ENCODE assay signal across 7 mouse cellular contexts in genomic region chr10:59223301-59223700, GRCm38 (mm10). TPM values are rescaled to one million over a fixed set of nuclear protein-coding genes. Genes with fewer than 3 reads are reported as not detected.
DNase-seq lines count a peak whose midpoint lies in the region; ATAC-seq lines count a peak whose summit lies in the region.

No protein-coding gene starts in this region.

- H3K4me1 ChIP-seq in megakaryocyte, embryonic 14.5 days: peaks cover 21% of the 10 kb centered on the region
- H3K4me1 ChIP-seq in forebrain, embryonic 16.5 days (replicated peaks; ENCODE audit: control insufficient read depth, insufficient read depth, low read length): peaks cover 23% of the 10 kb centered on the region
- H3K4me1 ChIP-seq in limb, embryonic 15.5 days: peaks cover 16% of the 10 kb centered on the region
- peaks cover 9% of the 10 kb centered on the region for H3K4me1 ChIP-seq in stomach, embryonic 16.5 days (ENCODE audit: control insufficient read depth, insufficient read depth, low read length)

- H3K36me3 ChIP-seq in megakaryocyte, embryonic 14.5 days (replicated peaks; ENCODE audit: low read length): no peaks in the 10 kb centered on the region
- H3K36me3 ChIP-seq in forebrain, embryonic 16.5 days (ENCODE audit: control insufficient read depth, insufficient read depth): no peaks in the 10 kb centered on the region
- no peaks in the 10 kb centered on the region for H3K36me3 ChIP-seq in limb, embryonic 15.5 days
- H3K36me3 ChIP-seq in stomach, embryonic 16.5 days (ENCODE audit: control insufficient read depth, insufficient read depth, low read length): no peaks in the 10 kb centered on the region

- H3K4me2 ChIP-seq in forebrain, embryonic 16.5 days (ENCODE audit: low read length): peak overlapping the region; percentile 100
- H3K4me2 ChIP-seq in limb, embryonic 15.5 days: peak overlapping the region; percentile 92
- peak overlapping the region; percentile 91 for H3K4me2 ChIP-seq in stomach, embryonic 16.5 days (ENCODE audit: low read depth, low read length)

- WGBS in forebrain, embryonic 16.5 days: 41% methylated on average over 14 of the region's 14 CpGs
- WGBS in limb, embryonic 15.5 days: 41% methylated on average over 14 of the region's 14 CpGs
- WGBS in stomach, embryonic 16.5 days: 44% methylated on average over 14 of the region's 14 CpGs

- peaks cover 82% of the 10 kb centered on the region for H3K27me3 ChIP-seq in megakaryocyte, embryonic 14.5 days (replicated peaks)
- H3K27me3 ChIP-seq in forebrain, embryonic 16.5 days (replicated peaks; ENCODE audit: control insufficient read depth, insufficient read depth, low read length): no peaks in the 10 kb centered on the region
- no peaks in the 10 kb centered on the region for H3K27me3 ChIP-seq in limb, embryonic 15.5 days
- no peaks in the 10 kb centered on the region for H3K27me3 ChIP-seq in stomach, embryonic 16.5 days (ENCODE audit: control insufficient read depth, insufficient read depth, low read length)

- no peak overlapping the region for H3K27ac ChIP-seq in forebrain, embryonic 16.5 days (ENCODE audit: low read length)
- H3K27ac ChIP-seq in limb, embryonic 15.5 days: no peak overlapping the region
- 0 out of 2 replicates have a peak overlapping the region, but pooled peaks have one; percentile 9 for H3K27ac ChIP-seq in stomach, embryonic 16.5 days (ENCODE audit: low read length)

- ATAC-seq in megakaryocyte, adult 5-6 weeks (ENCODE audit: poor library complexity, severe bottlenecking): no peak
- ATAC-seq in forebrain, embryonic 16.5 days: no peak
- ATAC-seq in limb, embryonic 15.5 days (ENCODE audit: insufficient number of reproducible peaks, low FRiP score, low TSS enrichment, low read depth): no peak
- ATAC-seq in stomach, embryonic 16.5 days (ENCODE audit: insufficient read depth, low FRiP score): no peak

- peak overlapping the region; percentile 91 for H3K4me3 ChIP-seq in megakaryocyte, embryonic 14.5 days (replicated peaks)
- H3K4me3 ChIP-seq in forebrain, embryonic 16.5 days (replicated peaks; ENCODE audit: low read length): peak overlapping the region; percentile 96
- peak overlapping the region; percentile 81 for H3K4me3 ChIP-seq in limb, embryonic 15.5 days
- peak overlapping the region; percentile 93 for H3K4me3 ChIP-seq in stomach, embryonic 16.5 days (replicated peaks; ENCODE audit: low read length)

- no peak for DNase-seq in thymus, postnatal 0 days (ENCODE audit: low spot score)
- no peak for DNase-seq in yolk sac, embryonic 10.5 days (ENCODE audit: low spot score)

- H3K9ac ChIP-seq in forebrain, embryonic 16.5 days (replicated peaks; ENCODE audit: low read depth, low read length): peak overlapping the region; percentile 91
- no peak overlapping the region for H3K9ac ChIP-seq in limb, embryonic 15.5 days
- H3K9ac ChIP-seq in stomach, embryonic 16.5 days (ENCODE audit: low read length): peak overlapping the region; percentile 93

- H3K9me3 ChIP-seq in megakaryocyte, embryonic 14.5 days: peaks cover 12% of the 10 kb centered on the region
- no peaks in the 10 kb centered on the region for H3K9me3 ChIP-seq in forebrain, embryonic 16.5 days (ENCODE audit: control insufficient read depth, low read length)
- no peaks in the 10 kb centered on the region for H3K9me3 ChIP-seq in limb, embryonic 15.5 days
- H3K9me3 ChIP-seq in stomach, embryonic 16.5 days (replicated peaks; ENCODE audit: control insufficient read depth, low read length): no peaks in the 10 kb centered on the region

RNA-seq across cellular contexts. Expression of gene Sowahc, which starts 1.5 kb away (rescaled TPM):
- polyA plus RNA-seq in megakaryocyte, embryonic 14.5 days (2012; ENCODE audit: insufficient read depth, low replicate concordance): 0.27 TPM in 1 of 2 replicates, not detected in the other
- total RNA-seq in megakaryocyte, adult 5-6 weeks (2015): 50.0 and 54.3 TPM in 2 replicates
- 56.0 and 68.8 TPM in 2 replicates for total RNA-seq in megakaryocyte, adult 5-6 weeks (2017)
- polyA plus RNA-seq in forebrain, embryonic 16.5 days (2015; fragmentation: Nextera tagmentation; extraction: Ambion mirVana): 20.4 and 21.0 TPM in 2 replicates
- 21.6 and 22.6 TPM in 2 replicates for polyA plus RNA-seq in limb, embryonic 15.5 days (2015; fragmentation: Nextera tagmentation; extraction: Ambion mirVana)
- polyA plus RNA-seq in stomach, embryonic 16.5 days (2015; fragmentation: Nextera tagmentation; extraction: Ambion mirVana): 20.6 and 21.3 TPM in 2 replicates
- 2.3 and 2.4 TPM in 2 replicates for polyA plus RNA-seq in thymus, postnatal 0 days (2015; fragmentation: Nextera tagmentation; extraction: Ambion mirVana)

RNA-seq across cellular contexts. Expression of gene Sept10, which starts 1.7 kb away (rescaled TPM):
- polyA plus RNA-seq in megakaryocyte, embryonic 14.5 days (2012; ENCODE audit: insufficient read depth, low replicate concordance): not detected in 2 replicates
- 17.6 and 19.8 TPM in 2 replicates for total RNA-seq in megakaryocyte, adult 5-6 weeks (2015)
- 44.5 and 54.9 TPM in 2 replicates for total RNA-seq in megakaryocyte, adult 5-6 weeks (2017)
- 21.7 and 28.3 TPM in 2 replicates for polyA plus RNA-seq in forebrain, embryonic 16.5 days (2015; fragmentation: Nextera tagmentation; extraction: Ambion mirVana)
- polyA plus RNA-seq in limb, embryonic 15.5 days (2015; fragmentation: Nextera tagmentation; extraction: Ambion mirVana): 42.0 and 44.0 TPM in 2 replicates
- 37.9 and 41.7 TPM in 2 replicates for polyA plus RNA-seq in stomach, embryonic 16.5 days (2015; fragmentation: Nextera tagmentation; extraction: Ambion mirVana)
- 15.8 and 16.4 TPM in 2 replicates for polyA plus RNA-seq in thymus, postnatal 0 days (2015; fragmentation: Nextera tagmentation; extraction: Ambion mirVana)

Comparison
In these comparisons a context has a peak if more than half of its experiments do, and no peak if none do; other contexts are left out.
1. RNA of gene Sept10, which starts 1.7 kb away (polyA plus RNA-seq): 42.0 to 44.0 TPM in limb, embryonic 15.5 days, 37.9 to 41.7 TPM in stomach, embryonic 16.5 days, 21.7 to 28.3 TPM in forebrain, embryonic 16.5 days and 15.8 to 16.4 TPM in thymus, postnatal 0 days; not detected in megakaryocyte, embryonic 14.5 days; every median in the first group is over 10 times any median in the second.
2. Peak in every context shown above with its lines, with median percentiles within 50 percentile points of each other: H3K4me3 ChIP-seq and H3K4me2 ChIP-seq.